In genomic region chr7:16846775-16847174, GRCm38 (mm10) we compare ENCODE assay signal across 16 mouse cellular contexts. TPM values are rescaled to one million over a fixed set of nuclear protein-coding genes. Genes with fewer than 3 reads are reported as not detected.
"Had no signal": no experiment of that assay in that cellular context is flagged by ENCODE, and none has a peak within 500 bp of the region (broad histone marks: within the 10 kb centered on the region; RNA-seq: fewer than 3 reads in every experiment).

No protein-coding gene starts in this region.

- H3K9me3 ChIP-seq: midbrain, embryonic 10.5 days; midbrain, embryonic 12.5 days; neural tube, embryonic 12.5 days; stomach, embryonic 15.5 days had no signal

- H3K9ac ChIP-seq: lung, embryonic 14.5 days; midbrain, embryonic 12.5 days; neural tube, embryonic 12.5 days; stomach, embryonic 15.5 days had no signal

- DNase-seq: lung, adult 18-20 months; lung, embryonic 14.5 days; lung, postnatal 10 days; lung, postnatal 4 days; midbrain, embryonic 14.5 days; right cerebral cortex, postnatal 14 days; thymus, adult 2 months; thymus, postnatal 36 days had no signal

- H3K4me3 ChIP-seq: midbrain, embryonic 10.5 days; midbrain, embryonic 12.5 days; myocyte; neural tube, embryonic 12.5 days; stomach, embryonic 15.5 days had no signal

- ATAC-seq: midbrain, embryonic 16.5 days had no signal

- H3K4me2 ChIP-seq: midbrain, embryonic 12.5 days; neural tube, embryonic 12.5 days; stomach, embryonic 15.5 days had no signal

- H3K27me3 ChIP-seq: neural tube, embryonic 12.5 days; stomach, embryonic 15.5 days had no signal

- H3K27ac ChIP-seq: midbrain, embryonic 10.5 days; midbrain, embryonic 12.5 days; neural tube, embryonic 12.5 days; stomach, embryonic 15.5 days had no signal

RNA-seq across cellular contexts. Expression of gene Gng8, which starts 44.8 kb away (rescaled TPM):
- total RNA-seq: megakaryocyte-erythroid progenitor cell, adult 5-6 weeks; neutrophil, adult 5-6 weeks had no signal
